Mouse (Mus musculus) testis, adult 10 weeks (tissue): ENCODE data around the gene Mid1. TPM values are rescaled to one million over a fixed set of nuclear protein-coding genes. Genes with fewer than 3 reads are reported as not detected.

ENCODE experiments used
- polyA plus RNA-seq: library from polyadenylated mRNA; stranded (reverse); fragments of 350-450 nt; fragmentation: Illumina TruSeq; extraction: RNeasy Lipid Tissue Mini Kit (QIAGEN cat#74804); gene quantifications from one replicate; pipeline ENCODE4 v1.2.3, GENCODE M21; 2014; ENCODE audit warnings: low read depth, low replicate concordance

The Mid1 gene
- polyA plus RNA-seq: 0.94 TPM

GRCm38 (mm10) chrX:169685131-169685530 is at the start of gene Mid1:
Gene Mid1 (plus strand): TSS chrX:169685199.

GRCm38 (mm10) chrX:169779535-169779934 is 94.5 kb downstream of the Mid1 start, which contains the start of gene 4933400A11Rik:
Gene 4933400A11Rik (minus strand): TSS chrX:169779635.

GRCm38 (mm10) chrX:170009016-170009750 is 324.2 kb downstream of the Mid1 start, which contains the start of gene Gm21887:
Gene Gm21887 (plus strand): TSS chrX:170009659.

Other genes starting within 250 kb of the Mid1 start
- 179 TPM for gene 4933400A11Rik, start 94.4 kb downstream of the Mid1 start, polyA plus RNA-seq